Mouse (Mus musculus) cerebellum, adult 11 months (tissue): Measurements from ENCODE around the gene Samd5.

ENCODE experiments used
- DNase-seq: peaks from one replicate; pipeline ENCODE4 v3.0.0; 2022

Gene Samd5

GRCm38 (mm10) chr10:9648464-9648863 is 26.5 kb downstream of the Samd5 start:
- DNase-seq: no peak

DNA sequence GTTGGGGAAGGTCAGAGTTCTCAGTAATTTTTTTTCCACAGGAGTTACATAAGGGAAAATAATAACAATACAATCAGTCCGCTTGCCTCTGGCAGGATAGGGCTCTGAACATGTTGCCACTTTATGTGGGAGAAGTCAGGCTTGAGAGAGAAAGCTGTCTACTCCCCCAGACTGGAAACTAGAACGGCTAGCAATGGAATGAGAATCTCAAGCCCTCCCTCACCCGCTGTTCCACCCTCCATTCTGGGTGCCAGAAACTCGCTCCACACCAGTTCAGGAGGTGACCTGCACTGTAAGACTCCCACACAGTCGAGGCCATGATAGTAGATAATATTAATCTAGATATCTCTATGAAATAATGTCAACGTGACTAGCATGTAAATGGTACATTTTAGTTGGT is 27.3 kb downstream of the Samd5 start:
- no peak for DNase-seq

DNA sequence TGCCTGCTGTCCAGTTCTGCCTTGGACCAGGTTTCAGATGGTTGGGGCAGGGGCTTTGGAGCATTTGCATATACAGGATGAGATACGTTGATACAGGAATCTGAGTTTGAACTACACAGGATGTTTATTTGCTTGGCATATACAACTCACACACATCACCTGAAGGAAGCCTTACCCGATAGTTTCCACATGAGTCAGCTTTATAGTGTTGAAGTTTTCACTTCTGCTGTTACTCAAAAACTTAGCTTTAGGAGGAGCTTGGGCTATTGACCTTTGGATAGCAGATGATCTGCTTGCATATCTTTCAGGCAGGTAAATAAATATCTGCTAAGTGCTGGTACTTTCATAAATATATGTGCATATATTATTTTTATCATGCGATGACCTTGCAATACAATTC is 28.6 kb downstream of the Samd5 start:
- DNase-seq: no peak

DNA sequence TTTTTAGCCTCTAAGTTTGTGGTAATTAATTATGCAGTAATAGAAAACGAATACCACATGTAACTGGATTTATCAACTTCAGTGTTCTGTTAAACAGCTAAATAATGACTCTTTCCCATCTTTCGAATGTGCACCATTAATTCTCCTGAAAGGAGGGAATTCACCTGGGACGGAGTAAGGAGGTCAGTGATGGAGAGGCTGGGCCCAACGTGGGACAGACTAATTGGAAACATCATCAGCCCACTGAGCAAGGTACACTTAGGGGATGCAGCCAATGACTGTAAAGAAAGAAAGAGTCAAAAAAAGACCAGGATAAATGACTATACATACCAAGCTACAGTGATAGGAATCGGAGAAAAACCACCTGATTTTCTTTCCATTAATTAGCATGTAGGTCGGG is 31.5 kb downstream of the Samd5 start:
- DNase-seq: no peak

DNA sequence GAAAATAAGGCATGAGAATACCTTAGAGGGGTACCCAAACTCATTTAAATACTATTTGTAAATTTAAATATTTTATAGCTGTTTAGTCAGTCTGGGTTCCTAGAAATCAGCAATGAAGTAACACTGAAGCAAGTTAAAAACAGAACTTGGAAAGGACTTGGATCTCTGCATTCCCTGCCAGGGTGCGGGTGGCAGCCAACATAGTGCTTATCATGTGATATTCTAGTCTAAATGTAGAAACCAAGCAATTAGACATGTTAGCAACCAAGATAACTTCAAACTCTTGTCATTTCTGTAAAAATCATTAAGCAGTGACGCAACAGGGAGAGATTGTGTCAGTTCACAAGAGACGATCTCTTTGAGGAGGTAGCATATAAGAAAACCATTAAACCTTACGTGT is 32.9 kb downstream of the Samd5 start:
- DNase-seq: no peak

DNA sequence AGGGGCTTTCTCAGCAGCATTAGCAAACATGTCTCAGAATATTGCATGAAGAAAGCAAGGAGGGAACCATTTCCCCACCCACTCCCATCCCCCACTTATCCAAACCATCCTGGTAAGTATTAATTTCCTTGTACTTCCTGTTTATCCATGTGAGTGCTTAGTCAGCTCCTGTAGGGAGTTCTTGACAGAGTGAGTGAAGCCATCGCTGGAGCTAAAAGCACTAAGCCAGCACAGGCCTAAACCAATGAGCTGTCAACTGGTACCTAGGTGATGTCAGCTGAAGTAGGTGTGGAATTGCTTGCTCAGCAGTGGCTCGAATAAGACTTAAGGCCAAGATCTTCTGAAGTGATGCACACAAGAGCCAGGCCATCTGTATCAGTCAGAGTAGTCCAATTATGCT is 34.3 kb downstream of the Samd5 start:
- no peak for DNase-seq

GRCm38 (mm10) chr10:9640056-9640455 is 35.0 kb downstream of the Samd5 start:
- DNase-seq: no peak

DNA sequence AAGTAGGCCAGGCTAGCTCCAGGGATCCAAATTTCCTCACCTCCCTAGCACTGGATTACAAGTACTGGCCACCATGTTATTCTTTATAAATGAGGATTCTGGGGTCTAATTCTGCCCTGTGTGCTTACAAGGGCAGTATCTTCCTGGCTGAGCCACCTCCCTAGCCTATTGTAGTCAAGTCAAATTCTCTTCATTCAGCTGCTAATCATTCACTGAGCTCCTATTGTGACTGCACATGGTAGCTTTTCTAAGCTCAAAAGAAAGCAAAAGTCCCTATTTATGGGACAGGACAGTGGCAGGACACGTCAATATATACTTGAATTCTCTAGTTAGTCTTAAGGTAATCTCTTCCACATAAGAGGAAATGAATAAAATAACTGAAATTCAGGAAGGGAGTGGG is 49.7 kb downstream of the Samd5 start:
- DNase-seq: no peak

DNA sequence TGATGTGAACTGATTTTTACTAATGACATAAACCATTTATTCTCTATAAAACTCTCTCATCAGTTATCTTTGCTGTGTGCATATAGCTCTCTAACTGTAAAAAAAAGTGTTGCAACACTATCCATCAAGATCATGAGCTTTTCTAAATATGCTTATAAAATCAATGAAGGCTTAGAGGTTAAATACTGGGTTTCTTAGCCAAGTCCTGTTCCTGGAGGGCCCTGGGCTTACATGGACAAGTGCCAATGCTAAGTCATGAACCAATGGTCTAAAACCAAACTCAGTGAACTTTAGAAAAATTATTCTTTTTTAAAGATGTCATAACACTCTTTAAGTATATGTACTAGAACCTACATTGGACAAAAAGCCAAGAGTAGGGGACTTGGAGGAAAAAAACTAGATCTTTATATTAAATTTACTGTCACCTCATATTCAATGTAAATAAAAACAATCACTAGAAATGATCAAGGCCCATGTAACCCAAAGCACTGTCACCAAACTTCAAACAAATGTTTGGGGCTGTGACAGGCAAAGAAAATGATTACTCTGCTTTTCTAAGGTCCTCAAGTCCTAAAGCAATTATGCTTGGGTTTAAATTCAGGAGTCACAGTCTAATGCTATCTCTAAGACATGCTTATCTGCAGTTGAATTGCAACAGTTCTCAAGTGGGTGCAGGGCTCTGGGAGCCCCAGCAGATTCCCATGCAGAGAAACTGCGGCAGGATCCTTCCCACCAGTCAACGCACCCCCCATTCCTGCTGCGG is 52.9 kb downstream of the Samd5 start:
- no peak for DNase-seq

DNA sequence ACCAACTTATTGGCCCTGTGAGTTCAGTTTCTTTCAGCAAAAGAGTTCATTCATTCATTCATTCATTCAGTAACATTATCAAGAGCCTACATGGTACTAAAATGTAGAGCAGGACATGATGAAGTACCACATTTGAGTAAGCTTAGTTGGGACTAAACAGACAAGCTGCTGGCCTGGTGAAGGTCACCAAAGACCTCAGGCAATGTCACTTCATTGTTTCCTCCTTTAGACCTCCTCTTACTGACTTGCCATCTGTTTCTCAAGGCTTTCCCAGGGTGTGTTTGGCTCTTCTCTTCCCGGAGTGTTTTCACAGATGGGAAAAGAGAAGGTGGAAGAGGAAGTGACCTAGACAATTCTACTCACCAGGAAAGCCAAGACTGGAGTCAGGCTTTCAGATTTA is 54.0 kb downstream of the Samd5 start:
- DNase-seq: no peak

DNA sequence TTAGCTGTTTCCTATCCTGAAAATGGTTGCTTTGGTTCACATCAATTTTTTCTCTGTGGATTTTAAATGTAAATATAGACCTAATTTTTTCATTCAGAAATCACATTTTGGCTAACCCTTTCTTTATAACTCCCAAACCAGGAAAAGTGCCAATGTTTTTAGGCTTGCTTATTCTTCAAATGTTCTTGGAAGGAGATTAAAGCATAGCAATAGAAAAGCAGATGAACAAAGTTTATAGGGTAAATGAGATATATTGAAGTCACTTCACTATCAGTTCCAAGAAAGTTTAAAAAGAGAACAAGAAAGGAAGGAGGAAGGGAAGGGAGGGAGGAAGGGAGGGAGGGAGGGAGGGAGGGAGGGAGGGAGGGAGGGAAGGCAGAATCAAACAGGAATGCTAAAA is 60.0 kb downstream of the Samd5 start:
- no peak for DNase-seq

GRCm38 (mm10) chr10:9608854-9609253 is 66.2 kb downstream of the Samd5 start:
- no peak for DNase-seq

DNA sequence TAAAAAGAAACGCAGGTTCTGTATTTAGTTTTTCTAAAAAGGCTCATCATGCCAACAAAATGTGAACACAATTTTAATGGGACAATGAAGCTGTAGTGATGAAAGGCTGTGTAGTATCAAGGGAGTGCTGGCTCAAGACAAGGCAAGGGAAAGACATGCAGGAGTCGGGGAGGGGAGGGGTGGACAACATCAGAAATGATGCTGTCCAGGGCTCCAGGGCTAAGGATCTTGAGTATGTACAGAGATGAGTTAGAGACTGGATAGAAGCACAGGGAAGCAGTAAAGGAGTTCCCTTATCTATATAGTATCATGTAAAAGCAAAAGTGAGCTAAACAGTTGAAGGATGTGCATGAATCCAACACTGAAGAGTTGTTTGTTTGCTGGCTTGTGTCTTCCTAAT is 67.9 kb downstream of the Samd5 start:
- DNase-seq: no peak

GRCm38 (mm10) chr10:9605635-9606034 is 69.4 kb downstream of the Samd5 start:
- DNase-seq: no peak

DNA sequence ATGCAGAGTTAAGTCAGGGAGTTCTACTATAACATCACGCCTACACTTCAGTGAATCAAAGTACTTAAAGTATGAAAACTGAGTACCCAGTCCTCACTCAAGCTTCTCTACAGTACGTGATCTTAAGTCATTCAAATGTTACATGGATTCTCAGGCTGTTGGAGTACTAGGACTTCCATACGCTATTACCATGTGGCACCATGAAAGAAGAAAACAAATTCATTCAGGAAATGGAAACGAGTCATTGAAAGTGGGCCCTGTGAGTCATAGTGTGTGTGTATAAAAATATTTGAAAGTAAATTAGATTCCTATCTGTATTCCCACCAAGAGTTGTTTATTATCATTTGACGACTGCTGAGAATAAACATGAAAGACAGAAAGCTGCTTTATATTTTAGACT is 71.7 kb downstream of the Samd5 start:
- no peak for DNase-seq

GRCm38 (mm10) chr10:9602845-9603244 is 72.2 kb downstream of the Samd5 start:
- no peak for DNase-seq

DNA sequence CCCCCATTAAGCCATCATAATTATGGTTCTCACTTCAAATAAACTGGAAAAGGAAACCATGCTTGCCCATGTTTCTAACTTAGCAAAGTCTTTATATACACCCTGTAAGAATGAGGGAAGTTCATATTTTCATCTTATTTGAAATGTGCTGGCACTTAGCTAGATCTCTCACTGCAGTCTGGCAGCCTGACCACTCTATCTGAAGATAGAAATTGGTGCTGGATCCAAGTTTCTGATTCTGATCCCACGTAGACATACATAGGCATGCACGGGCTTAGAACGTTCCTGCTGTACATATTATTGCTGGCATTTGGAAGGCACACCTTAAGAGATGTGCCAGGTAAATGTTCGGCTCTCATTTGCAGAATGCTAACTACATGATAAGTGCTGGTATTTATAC is 72.6 kb downstream of the Samd5 start:
- no peak for DNase-seq

GRCm38 (mm10) chr10:9596228-9596627 is 78.8 kb downstream of the Samd5 start:
- no peak for DNase-seq

DNA sequence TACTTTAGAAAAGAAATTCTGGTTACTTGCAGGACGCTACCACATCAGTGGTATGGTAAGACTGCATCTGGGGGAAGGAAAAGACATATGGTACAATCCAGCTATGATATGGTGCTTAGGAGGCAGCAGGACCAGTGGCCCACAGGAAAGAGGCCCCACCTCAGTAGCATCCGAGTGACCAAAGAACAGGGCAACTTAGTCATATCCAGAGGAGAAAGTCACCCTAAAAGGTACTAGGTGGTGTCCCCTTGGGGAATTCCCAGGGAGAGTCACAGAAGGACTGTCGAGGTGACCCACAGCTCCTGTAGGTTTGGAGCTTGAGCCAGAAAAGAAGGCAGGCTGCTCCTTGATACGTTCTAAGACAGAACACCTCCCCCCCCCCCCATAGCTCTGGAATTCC is 80.3 kb downstream of the Samd5 start:
- DNase-seq: no peak

- no peak for DNase-seq
Measured at GRCm38 (mm10) chr10:9590606-9591005, 84.4 kb downstream of the Samd5 start.

DNA sequence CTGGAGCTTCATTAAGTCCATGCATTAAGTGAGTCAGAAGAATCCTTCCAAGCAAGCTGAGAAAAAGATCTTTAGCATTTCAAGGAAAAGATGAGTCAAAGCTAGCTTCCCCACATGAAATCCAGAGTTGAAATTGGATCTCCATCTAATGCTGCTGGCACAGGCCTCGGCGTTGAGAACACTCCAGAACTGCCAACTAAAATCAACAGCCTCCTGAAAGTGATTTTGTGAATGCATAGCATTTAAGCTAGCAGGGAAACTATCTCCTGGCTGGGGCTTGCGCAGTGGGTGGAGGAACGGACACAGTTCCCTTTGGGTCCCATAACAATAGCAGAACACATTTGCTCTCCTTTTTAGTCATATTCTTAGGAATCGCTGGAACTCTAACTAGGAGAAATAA is 88.7 kb downstream of the Samd5 start:
- DNase-seq: no peak

GRCm38 (mm10) chr10:9579374-9579773 is 95.6 kb downstream of the Samd5 start:
- DNase-seq: no peak

DNA sequence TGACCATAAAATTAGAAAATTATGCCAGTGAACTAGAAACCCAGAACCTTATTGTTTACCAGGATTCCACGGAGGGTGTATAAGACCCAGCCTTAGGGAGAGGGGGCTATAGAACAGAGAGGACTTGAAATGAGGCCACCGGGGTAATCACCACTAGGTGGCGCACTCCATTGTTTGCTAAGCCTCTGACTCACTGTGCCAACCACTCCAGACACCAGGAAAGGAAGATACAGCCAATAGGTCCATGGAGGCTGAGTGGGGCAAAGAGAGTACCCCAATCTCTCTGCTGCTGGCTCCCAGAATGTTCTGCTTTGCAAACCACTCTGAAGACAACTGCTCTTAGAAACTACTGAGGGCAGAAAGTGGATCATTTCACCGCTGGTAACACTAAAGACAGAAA is 99.4 kb downstream of the Samd5 start:
- peak; percentile 27 for DNase-seq

- no peak for DNase-seq
Measured at GRCm38 (mm10) chr10:9574135-9574534, 100.9 kb downstream of the Samd5 start.
